Mouse (Mus musculus) T-cell, adult 66 days (primary cell): Measurements from ENCODE around the gene BC117090. TPM values are rescaled to one million over a fixed set of nuclear protein-coding genes. Genes with fewer than 3 reads are reported as not detected.

Experiments used
- total RNA-seq, 2 experiments: library from RNA; stranded (reverse); gene quantifications; 3 replicates in 1 of 2; 4 replicates in 1 of 2; pipeline ENCODE4 v1.2.4; 2023

BC117090 gene
- not detected for total RNA-seq

DNA sequence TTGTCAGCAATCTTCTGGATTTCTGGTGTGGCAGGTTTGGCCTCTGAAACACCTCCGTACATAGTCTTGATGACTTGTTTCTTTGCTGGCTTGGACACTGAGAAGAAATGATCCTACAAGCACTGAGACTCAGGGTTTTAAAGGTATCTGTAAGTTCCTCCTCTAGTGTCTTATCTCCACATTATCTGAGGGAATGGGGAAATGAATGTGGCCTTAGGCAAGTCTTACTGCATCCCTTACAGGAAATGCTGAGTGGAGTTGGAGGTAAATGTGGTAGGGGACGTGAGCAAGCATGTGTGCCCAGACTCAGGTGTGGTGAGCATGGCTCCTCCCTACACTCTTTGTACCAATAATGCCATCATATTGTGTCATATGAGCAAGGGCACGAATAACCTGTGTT, at the start of gene BC117090:
Gene BC117090 (minus strand): TSS at position 101 of the 400 bp plus-strand sequence.

GRCm38 (mm10) chr16:36367648-36368047, 33.5 kb upstream of the BC117090 start, which contains the start of gene BC100530:
Gene BC100530 (minus strand): TSS chr16:36367748.

DNA sequence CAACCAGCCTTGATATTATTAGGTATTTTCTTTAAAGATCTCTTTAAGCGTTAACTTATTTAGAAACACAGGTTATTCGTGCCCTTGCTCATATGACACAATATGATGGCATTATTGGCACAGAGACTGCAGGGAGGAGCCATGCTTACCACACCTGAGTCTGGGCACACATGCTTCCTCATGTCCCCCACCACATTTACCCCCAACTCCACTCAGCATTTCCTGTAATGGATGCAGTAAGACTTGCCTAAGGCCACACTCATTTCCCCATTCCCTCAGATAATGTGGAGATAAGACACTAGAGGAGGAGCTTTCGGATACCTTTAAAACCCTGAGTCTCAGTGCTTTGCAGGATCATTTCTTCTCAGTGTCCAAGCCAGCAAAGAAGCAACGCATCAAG, 57.3 kb downstream of the BC117090 start, which contains the start of gene Stfa1:
Gene Stfa1 (plus strand): TSS at position 156 of the 400 bp plus-strand sequence.

Other genes starting within 250 kb of the BC117090 start
- gene Csta1, start 203.1 kb downstream of the BC117090 start, total RNA-seq: not detected
- gene Stfa2l1, start 177.5 kb downstream of the BC117090 start, total RNA-seq: not detected
- gene Gm5483, start 150.1 kb downstream of the BC117090 start, total RNA-seq: not detected
- not detected for gene Gm5416, start 123.9 kb downstream of the BC117090 start, total RNA-seq
- gene 2010005H15Rik, start 112.9 kb downstream of the BC117090 start, total RNA-seq: not detected
- gene Stfa1, start 57.4 kb downstream of the BC117090 start, total RNA-seq: not detected
- not detected for gene BC100530, start 33.4 kb upstream of the BC117090 start, total RNA-seq
- gene Stfa2, start 74.1 kb upstream of the BC117090 start, total RNA-seq: not detected
- 1 to 10 TPM in 1 of 2 experiments, not detected in 1; 2.2 TPM for gene Stfa3, start 121.1 kb upstream of the BC117090 start, total RNA-seq
- gene Casr, start 227.8 kb upstream of the BC117090 start, total RNA-seq: not detected